Mouse (Mus musculus): ENCODE measurements around the gene G430095P16Rik.

Gene G430095P16Rik

DNA sequence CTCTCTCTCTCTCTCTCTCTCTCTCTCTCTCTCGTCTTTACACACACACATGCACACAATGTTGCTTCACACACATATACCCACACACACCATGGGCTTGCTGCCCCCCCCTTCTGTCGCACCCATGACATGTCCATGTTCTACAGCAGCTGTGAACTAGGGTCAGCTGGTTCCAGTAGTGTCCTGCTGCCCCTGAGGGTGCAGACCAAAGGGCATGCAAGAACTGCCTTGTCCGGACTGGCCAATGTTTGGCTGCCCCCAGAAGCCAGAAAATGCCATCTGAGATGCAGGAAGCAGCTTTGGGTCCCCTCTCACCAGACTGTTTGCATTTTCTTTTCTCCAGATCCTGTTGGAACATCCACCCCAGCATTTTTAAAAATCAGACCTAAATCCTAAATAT is 49.8 kb downstream of the G430095P16Rik start:
- DNase-seq = no peak

DNA sequence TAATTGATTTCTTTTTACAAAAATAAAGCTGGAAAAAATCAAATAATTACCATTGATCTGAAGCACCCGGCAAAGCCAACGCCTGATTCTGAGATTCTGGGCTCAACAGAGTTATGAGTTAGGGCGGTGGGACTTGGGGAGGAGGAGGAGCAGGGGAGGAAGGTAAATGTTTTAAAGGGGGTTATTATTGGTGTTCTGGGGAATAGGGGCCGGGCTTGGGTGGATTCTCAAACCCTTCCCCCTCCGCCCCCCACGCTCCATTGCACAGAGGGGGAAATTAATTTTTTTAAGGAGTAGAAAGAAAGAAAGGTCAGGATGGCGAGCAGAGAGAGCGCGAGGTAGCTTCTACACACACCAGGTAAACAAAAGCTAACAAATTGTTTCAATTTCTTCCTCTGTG is 50.5 kb downstream of the G430095P16Rik start:
- no peak for DNase-seq

DNA sequence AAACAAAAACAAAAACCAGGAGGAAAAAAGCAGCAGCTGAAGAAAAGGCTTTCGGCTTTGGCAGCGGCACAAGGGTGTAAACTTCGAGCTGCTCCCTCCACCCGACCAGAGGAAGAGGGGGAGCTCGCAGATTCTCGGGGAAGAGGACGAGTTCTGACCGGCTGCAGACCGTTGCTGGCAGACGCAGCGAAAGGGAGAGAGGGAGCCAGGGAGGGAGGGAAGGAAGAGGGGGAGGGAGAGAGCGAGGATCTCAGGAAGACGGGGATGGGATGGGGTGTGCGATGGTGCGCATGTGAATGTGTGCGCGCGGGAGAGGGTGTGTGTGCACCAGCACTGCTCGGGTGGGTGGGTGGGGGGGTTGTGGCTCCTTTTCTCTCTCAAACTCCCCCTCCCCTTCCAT is 51.0 kb downstream of the G430095P16Rik start:
- DNase-seq = peak; percentile 76

DNA sequence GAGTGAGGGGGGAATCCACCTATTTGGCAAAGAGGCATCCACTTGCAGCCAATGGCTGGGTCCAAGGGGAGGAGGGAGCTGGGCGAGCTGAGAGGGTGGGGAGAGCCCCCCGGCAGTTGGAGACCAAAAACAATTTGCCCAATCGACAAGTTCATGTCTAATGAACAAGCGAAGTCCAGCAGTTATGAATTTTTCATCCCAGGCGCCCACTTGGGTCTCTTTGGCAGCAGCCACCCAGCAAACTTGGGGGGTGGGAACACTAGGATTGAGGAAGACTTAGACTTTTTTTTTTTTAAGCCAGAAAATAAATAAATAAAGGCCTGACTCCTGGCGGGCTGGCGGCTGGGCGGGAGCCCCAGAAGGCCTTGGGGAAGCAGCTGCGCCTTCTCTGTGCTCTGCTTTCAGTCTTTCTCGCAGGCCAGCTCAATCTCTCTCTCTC is 51.7 kb downstream of the G430095P16Rik start:
- DNase-seq = peak; percentile 50

GRCm38 (mm10) chr8:84775105-84775591 is 52.3 kb downstream of the G430095P16Rik start:
- no peak for DNase-seq

- no peak for DNase-seq
These were observed 52.9 kb downstream of the G430095P16Rik start for GRCm38 (mm10) chr8:84775621-84776113.
